Mouse (Mus musculus) heart, embryonic 10.5 days (tissue): ENCODE results near the gene Nos3. TPM values are rescaled to one million over a fixed set of nuclear protein-coding genes. Genes with fewer than 3 reads are reported as not detected.

Experiments used
- DNase-seq: peaks from one replicate; pipeline ENCODE4 v3.0.0-alpha.2; 2017; ENCODE audit warnings: low spot score
- H3K27ac ChIP-seq: fragments of 300-500 bp; sonication (generic); 2 replicates; pipeline ENCODE4 v1.5.1; 2016; ENCODE audit warnings: mild to moderate bottlenecking
- H3K27me3 ChIP-seq: fragments of 300-500 bp; sonication (generic); 2 replicates; pipeline ENCODE4 v1.6.1; 2016; ENCODE audit warnings: mild to moderate bottlenecking; ENCODE audit not compliant: poor library complexity, insufficient read depth, severe bottlenecking
- H3K36me3 ChIP-seq: fragments of 300-500 bp; sonication (generic); 2 replicates; pipeline ENCODE4 v1.6.1; 2016; ENCODE audit warnings: mild to moderate bottlenecking, moderate library complexity
- H3K4me1 ChIP-seq: fragments of 300-500 bp; sonication (generic); 2 replicates; pipeline ENCODE4 v1.6.1; 2016; ENCODE audit warnings: mild to moderate bottlenecking
- H3K4me3 ChIP-seq: fragments of 300-500 bp; sonication (generic); 2 replicates; pipeline ENCODE4 v1.5.1; 2016; ENCODE audit warnings: mild to moderate bottlenecking, moderate library complexity
- H3K9me3 ChIP-seq: fragments of 300-500 bp; sonication (generic); 2 replicates; pipeline ENCODE4 v1.6.1; 2016; ENCODE audit warnings: mild to moderate bottlenecking, moderate library complexity
- WGBS: fragments of 180-500 bp; shearing (Covaris S2); methylation state at CpG from one replicate; pipeline ENCODE4 v1.1.7; 2016; 5-methylcytosine and 5-hydroxymethylcytosine counted together
- polyA plus RNA-seq: library from polyadenylated mRNA; unstranded; fragments of >200 nt; fragmentation: Nextera tagmentation; extraction: Ambion mirVana; gene quantifications from 2 replicates; pipeline ENCODE4 v1.2.1, GENCODE M21; 2016

Gene Nos3
- polyA plus RNA-seq, 1 experiment from 2014 or later, result 23.2 TPM

GRCm38 (mm10) chr5:24334749-24335148 is 29.9 kb upstream of the Nos3 start:
- WGBS, result 16% methylated on average over 3 of the region's 3 CpGs
- Histone ChIP-seq H3K4me1 (peaks cover 94% of the 10 kb centered on the region), H3K9me3 (no peaks in the 10 kb centered on the region), H3K27me3 (no peaks in the 10 kb centered on the region), H3K4me3 (0 out of 2 replicates have a peak overlapping the region, but pooled peaks have one; percentile 7), H3K36me3 (peaks cover 46% of the 10 kb centered on the region), H3K27ac (peak overlapping the region; percentile 83)
- no peak for DNase-seq

- Histone ChIP-seq H3K9me3 (no peaks in the 10 kb centered on the region), H3K27ac (peak overlapping the region; percentile 83), H3K4me3 (no peak overlapping the region), H3K27me3 (no peaks in the 10 kb centered on the region), H3K36me3 (peaks cover 40% of the 10 kb centered on the region), H3K4me1 (peaks cover 87% of the 10 kb centered on the region)
- DNase-seq, result peak; percentile 91
- WGBS, result 19% methylated on average over 3 of the region's 3 CpGs
Measured at GRCm38 (mm10) chr5:24335888-24336511, 28.6 kb upstream of the Nos3 start.

- no peaks in the 10 kb centered on the region for H3K9me3 ChIP-seq
- H3K36me3 ChIP-seq, result peaks cover 26% of the 10 kb centered on the region
- peaks cover 87% of the 10 kb centered on the region for H3K4me1 ChIP-seq
- no peaks in the 10 kb centered on the region for H3K27me3 ChIP-seq
- H3K27ac ChIP-seq, result peak overlapping the region; percentile 79
- H3K4me3 ChIP-seq, result peak overlapping the region; percentile 30
- peak; percentile 95 for DNase-seq
- WGBS, result 10% methylated on average over 9 of the region's 9 CpGs
Measured at GRCm38 (mm10) chr5:24337366-24337765, 27.2 kb upstream of the Nos3 start.

- peak overlapping the region; percentile 79 for H3K27ac ChIP-seq
- H3K4me1 ChIP-seq, result peaks cover 88% of the 10 kb centered on the region
Measured at GRCm38 (mm10) chr5:24337821-24338220, 26.8 kb upstream of the Nos3 start.

GRCm38 (mm10) chr5:24342205-24342963 is 22.2 kb upstream of the Nos3 start:
- no peaks in the 10 kb centered on the region for H3K27me3 ChIP-seq
- WGBS, result 71% methylated on average over 14 of the region's 14 CpGs
- H3K4me3 ChIP-seq, result no peak overlapping the region
- H3K36me3 ChIP-seq, result peaks cover 44% of the 10 kb centered on the region
- no peak for DNase-seq
- no peaks in the 10 kb centered on the region for H3K9me3 ChIP-seq
- peak overlapping the region; percentile 79 for H3K27ac ChIP-seq
- peaks cover 89% of the 10 kb centered on the region for H3K4me1 ChIP-seq

More at GRCm38 (mm10) chr5:24337821-24338220, 26.8 kb upstream of the Nos3 start:
- no peak for DNase-seq
- Histone ChIP-seq H3K36me3 (peaks cover 22% of the 10 kb centered on the region), H3K27me3 (no peaks in the 10 kb centered on the region), H3K4me3 (peak overlapping the region; percentile 30), H3K9me3 (no peaks in the 10 kb centered on the region)
- WGBS, result 37% methylated on average over 2 of the region's 2 CpGs

GRCm38 (mm10) chr5:24342966-24343365 is 21.6 kb upstream of the Nos3 start:
- H3K9me3 ChIP-seq, result no peaks in the 10 kb centered on the region
- whole genome bisulfite sequencing, result 40% methylated on average over 8 of the region's 8 CpGs
- no peaks in the 10 kb centered on the region for H3K27me3 ChIP-seq
- peak overlapping the region; percentile 79 for H3K27ac ChIP-seq
- peak overlapping the region; percentile 5; the same call in 1 of the 2 replicates for H3K4me3 ChIP-seq
- peaks cover 89% of the 10 kb centered on the region for H3K4me1 ChIP-seq
- no peak for DNase-seq
- H3K36me3 ChIP-seq, result peaks cover 50% of the 10 kb centered on the region

- Histone ChIP-seq H3K36me3 (peaks cover 50% of the 10 kb centered on the region), H3K27ac (peak overlapping the region; percentile 79), H3K4me1 (peaks cover 89% of the 10 kb centered on the region), H3K27me3 (no peaks in the 10 kb centered on the region), H3K9me3 (no peaks in the 10 kb centered on the region), H3K4me3 (peak overlapping the region; percentile 9; the same call in 1 of the 2 replicates)
- no peak for DNase-seq
Measured at GRCm38 (mm10) chr5:24343379-24343778, 21.2 kb upstream of the Nos3 start.

GRCm38 (mm10) chr5:24343977-24344436 is 20.6 kb upstream of the Nos3 start:
- Histone ChIP-seq H3K27ac (peak overlapping the region; percentile 79), H3K36me3 (peaks cover 44% of the 10 kb centered on the region), H3K27me3 (peaks cover under 1% of the 10 kb centered on the region; the same call in 1 of the 2 replicates), H3K4me3 (peak overlapping the region; percentile 19), H3K9me3 (no peaks in the 10 kb centered on the region), H3K4me1 (peaks cover 89% of the 10 kb centered on the region)
- DNase-seq, result no peak
- 22% methylated on average over 2 of the region's 2 CpGs for WGBS

- peak overlapping the region; percentile 79 for H3K27ac ChIP-seq
- peak overlapping the region; percentile 19; the same call in 1 of the 2 replicates for H3K4me3 ChIP-seq
- peaks cover 41% of the 10 kb centered on the region for H3K36me3 ChIP-seq
- H3K4me1 ChIP-seq, result peaks cover 89% of the 10 kb centered on the region
- peaks cover 6% of the 10 kb centered on the region for H3K27me3 ChIP-seq
- H3K9me3 ChIP-seq, result no peaks in the 10 kb centered on the region
- no peak for DNase-seq
- WGBS, result 20% methylated on average over 12 of the region's 12 CpGs
Measured at GRCm38 (mm10) chr5:24344477-24345051, 20.0 kb upstream of the Nos3 start.

GRCm38 (mm10) chr5:24346313-24346712 is 18.3 kb upstream of the Nos3 start:
- DNase-seq, result no peak
- H3K9me3 ChIP-seq, result no peaks in the 10 kb centered on the region
- 71% methylated on average over 7 of the region's 7 CpGs for WGBS
- peaks cover 21% of the 10 kb centered on the region for H3K27me3 ChIP-seq
- no peak overlapping the region for H3K27ac ChIP-seq
- H3K4me1 ChIP-seq, result peaks cover 90% of the 10 kb centered on the region
- no peak overlapping the region for H3K4me3 ChIP-seq
- H3K36me3 ChIP-seq, result peaks cover 39% of the 10 kb centered on the region

- peaks cover 24% of the 10 kb centered on the region for H3K27me3 ChIP-seq
- no peaks in the 10 kb centered on the region for H3K9me3 ChIP-seq
- 44% methylated on average over 7 of the region's 7 CpGs for WGBS
- H3K4me3 ChIP-seq, result peak overlapping the region; percentile 88
- H3K4me1 ChIP-seq, result peaks cover 90% of the 10 kb centered on the region
- no peak for DNase-seq
- 0 out of 2 replicates have a peak overlapping the region, but pooled peaks have one; percentile 99 for H3K27ac ChIP-seq
- peaks cover 39% of the 10 kb centered on the region for H3K36me3 ChIP-seq
Measured at GRCm38 (mm10) chr5:24347186-24347875, 17.3 kb upstream of the Nos3 start.

GRCm38 (mm10) chr5:24348128-24348527 is 16.5 kb upstream of the Nos3 start:
- peaks cover 90% of the 10 kb centered on the region for H3K4me1 ChIP-seq
- under 1% methylated on average over 36 of the region's 41 CpGs for WGBS
- peak; percentile 92 for DNase-seq
- no peaks in the 10 kb centered on the region for H3K9me3 ChIP-seq
- peaks cover 39% of the 10 kb centered on the region for H3K36me3 ChIP-seq
- peak overlapping the region; percentile 99 for H3K27ac ChIP-seq
- peaks cover 27% of the 10 kb centered on the region for H3K27me3 ChIP-seq
- H3K4me3 ChIP-seq, result peak overlapping the region; percentile 88
